Mouse (Mus musculus): ENCODE data around the gene Drd1.

- TF ChIP-seq CTCF (IDR thresholded peaks at IDR 0.05; ENCODE audit: extremely low read depth, insufficient read depth, insufficient read length, insufficient replicate concordance) (no peak), POLR2A (IDR thresholded peaks at IDR 0.05; ENCODE audit: low read depth, low read length) (no peak)
These were observed 10.7 kb upstream of the Drd1 start for GRCm38 (mm10) chr13:54066081-54066746.

Data from spleen, adult 2 months (tissue).